Mouse (Mus musculus) midbrain, embryonic 13.5 days (tissue): Measurements from ENCODE around the gene Col11a1. TPM values are rescaled to one million over a fixed set of nuclear protein-coding genes. Genes with fewer than 3 reads are reported as not detected.

Experiments
- ATAC-seq: fragments of 200-750 bp; cut with Nextera tagmentation; 2 replicates; pipeline ENCODE4 v1.8.0; 2017; ENCODE audit warnings: mild to moderate bottlenecking, moderate TSS enrichment, moderate library complexity
- H3K27ac ChIP-seq: fragments of 300-500 bp; sonication (generic); 2 replicates; pipeline ENCODE4 v1.5.1; 2015; ENCODE audit warnings: inconsistent platforms, mild to moderate bottlenecking, moderate library complexity
- H3K27me3 ChIP-seq: fragments of 300-500 bp; sonication (generic); 2 replicates; pipeline ENCODE4 v1.6.1; 2015; ENCODE audit warnings: mild to moderate bottlenecking, inconsistent platforms
- H3K36me3 ChIP-seq: fragments of 300-500 bp; sonication (generic); 2 replicates; pipeline ENCODE4 v1.6.1; 2015; ENCODE audit warnings: mild to moderate bottlenecking, inconsistent platforms
- H3K4me1 ChIP-seq: fragments of 300-500 bp; sonication (generic); replicated peaks from 2 replicates; pipeline ENCODE4 v1.6.1; 2015; ENCODE audit warnings: inconsistent platforms
- H3K4me2 ChIP-seq: fragments of 300-500 bp; sonication (generic); replicated peaks from 2 replicates; pipeline ENCODE4 v1.6.1; 2015; ENCODE audit warnings: moderate library complexity, mild to moderate bottlenecking, inconsistent platforms
- H3K4me3 ChIP-seq: fragments of 300-500 bp; sonication (generic); replicated peaks from 2 replicates; pipeline ENCODE4 v1.5.1; 2015; ENCODE audit warnings: mild to moderate bottlenecking, inconsistent platforms
- H3K9ac ChIP-seq: fragments of 300-500 bp; sonication (generic); replicated peaks from 2 replicates; pipeline ENCODE4 v1.6.1; 2015; ENCODE audit warnings: mild to moderate bottlenecking, inconsistent platforms
- H3K9me3 ChIP-seq: fragments of 300-500 bp; sonication (generic); 2 replicates; pipeline ENCODE4 v1.6.1; 2016; ENCODE audit warnings: mild to moderate bottlenecking, inconsistent platforms
- WGBS: fragments of 180-500 bp; shearing (Covaris S2); methylation state at CpG from one replicate; pipeline ENCODE4 v1.1.7; 2015; 5-methylcytosine and 5-hydroxymethylcytosine counted together
- polyA plus RNA-seq: library from polyadenylated mRNA; unstranded; fragments of >200 nt; fragmentation: Nextera tagmentation; extraction: Ambion mirVana; gene quantifications from 2 replicates; pipeline ENCODE4 v1.2.1, GENCODE M21; 2015

The Col11a1 gene
- polyA plus RNA-seq, 1 experiment from 2014 or later = 8.1 TPM

GRCm38 (mm10) chr3:114197964-114198750, 167.8 kb downstream of the Col11a1 start:
- WGBS = 93% methylated on average over 6 of the region's 6 CpGs
- no peaks in the 10 kb centered on the region for H3K4me1 ChIP-seq
- no peak for ATAC-seq
- H3K27ac ChIP-seq = no peak overlapping the region
- no peaks in the 10 kb centered on the region for H3K27me3 ChIP-seq
- H3K4me2 ChIP-seq = no peak overlapping the region
- no peaks in the 10 kb centered on the region for H3K36me3 ChIP-seq
- no peak overlapping the region for H3K4me3 ChIP-seq
- no peaks in the 10 kb centered on the region for H3K9me3 ChIP-seq
- no peak overlapping the region for H3K9ac ChIP-seq

GRCm38 (mm10) chr3:114212255-114212654, 181.9 kb downstream of the Col11a1 start:
- H3K27ac ChIP-seq = no peak overlapping the region
- H3K9ac ChIP-seq = no peak overlapping the region
- WGBS = 86% methylated on average over 4 of the region's 4 CpGs
- no peak overlapping the region for H3K4me3 ChIP-seq
- H3K9me3 ChIP-seq = no peaks in the 10 kb centered on the region
- ATAC-seq = no peak
- peaks cover 6% of the 10 kb centered on the region; the same call in 1 of the 2 replicates for H3K36me3 ChIP-seq
- H3K27me3 ChIP-seq = no peaks in the 10 kb centered on the region
- H3K4me2 ChIP-seq = no peak overlapping the region
- H3K4me1 ChIP-seq = no peaks in the 10 kb centered on the region

- Histone ChIP-seq H3K9ac (no peak overlapping the region), H3K27me3 (no peaks in the 10 kb centered on the region), H3K9me3 (no peaks in the 10 kb centered on the region), H3K4me2 (no peak overlapping the region), H3K27ac (no peak overlapping the region), H3K4me3 (no peak overlapping the region), H3K4me1 (no peaks in the 10 kb centered on the region), H3K36me3 (peaks cover 6% of the 10 kb centered on the region; the same call in 1 of the 2 replicates)
- ATAC-seq = no peak
- 88% methylated on average over 5 of the region's 5 CpGs for WGBS
These were observed 185.8 kb downstream of the Col11a1 start for GRCm38 (mm10) chr3:114216105-114216504.

- 79% methylated on average over 1 of the region's 1 CpGs for WGBS
- H3K27me3 ChIP-seq = no peaks in the 10 kb centered on the region
- no peak for ATAC-seq
- no peak overlapping the region for H3K9ac ChIP-seq
- no peaks in the 10 kb centered on the region for H3K9me3 ChIP-seq
- no peak overlapping the region for H3K27ac ChIP-seq
- H3K4me1 ChIP-seq = no peaks in the 10 kb centered on the region
- H3K4me2 ChIP-seq = no peak overlapping the region
- no peaks in the 10 kb centered on the region for H3K36me3 ChIP-seq
- H3K4me3 ChIP-seq = no peak overlapping the region
These were observed 199.2 kb downstream of the Col11a1 start for GRCm38 (mm10) chr3:114229501-114229900.
